Mouse (Mus musculus) lung, adult 2 months (tissue): ENCODE measurements around the gene Gm36864.

ENCODE experiments used
- CTCF ChIP-seq: fragments of 200-500 bp; IDR thresholded peaks from 2 replicates; pipeline ENCODE4 v1.5.1; 2011; ENCODE audit warnings: mild to moderate bottlenecking, low read length, control low read depth; ENCODE audit not compliant: insufficient read depth
- POLR2A ChIP-seq: fragments of 200-500 bp; IDR thresholded peaks from 2 replicates; pipeline ENCODE4 v1.6.1; 2011; ENCODE audit warnings: low read depth, mild to moderate bottlenecking, control low read depth, low read length, borderline replicate concordance; ENCODE audit errors: extremely low read depth

GRCm38 (mm10) chr7:44272546-44272945 is 36.6 kb downstream of the Gm36864 start:
- TF ChIP-seq POLR2A: no peak
- no peak for TF ChIP-seq CTCF
